Mouse (Mus musculus) hindbrain, embryonic 11.5 days (tissue): ENCODE results near the gene Foxn3. TPM values are rescaled to one million over a fixed set of nuclear protein-coding genes. Genes with fewer than 3 reads are reported as not detected.
A peak's percentile ranks its signal among the peaks of the same experiment; 100 is the strongest.

ENCODE experiments used
- ATAC-seq: fragments of 200-750 bp; cut with Nextera tagmentation; 2 replicates; pipeline ENCODE4 v1.8.0; 2017; ENCODE audit warnings: mild to moderate bottlenecking, moderate TSS enrichment, moderate library complexity; ENCODE audit not compliant: low FRiP score
- DNase-seq: peaks from one replicate; pipeline ENCODE4 v3.0.0-alpha.2; 2015; ENCODE audit warnings: low spot score
- H3K27ac ChIP-seq: fragments of 300-500 bp; sonication (generic); 2 replicates; pipeline ENCODE4 v1.5.1; 2014; ENCODE audit warnings: mild to moderate bottlenecking, low read depth, low read length
- H3K27me3 ChIP-seq: fragments of 300-500 bp; sonication (generic); 2 replicates; pipeline ENCODE4 v1.6.1; 2014; ENCODE audit warnings: mild to moderate bottlenecking, low read length, moderate library complexity, mixed read lengths; ENCODE audit not compliant: control insufficient read depth, insufficient read depth
- H3K36me3 ChIP-seq: fragments of 300-500 bp; sonication (generic); 2 replicates; pipeline ENCODE4 v1.6.1; 2014; ENCODE audit warnings: mild to moderate bottlenecking, low read length, moderate library complexity, mixed read lengths; ENCODE audit not compliant: control insufficient read depth, insufficient read depth
- H3K4me1 ChIP-seq: fragments of 300-500 bp; sonication (generic); replicated peaks from 2 replicates; pipeline ENCODE4 v1.6.1; 2014; ENCODE audit warnings: low read length, mixed read lengths; ENCODE audit not compliant: control insufficient read depth, insufficient read depth
- H3K4me2 ChIP-seq: fragments of 300-500 bp; sonication (generic); replicated peaks from 2 replicates; pipeline ENCODE4 v1.6.1; 2014; ENCODE audit warnings: mild to moderate bottlenecking, low read depth, low read length
- H3K4me3 ChIP-seq: fragments of 300-500 bp; sonication (generic); 2 replicates; pipeline ENCODE4 v1.5.1; 2014; ENCODE audit warnings: low read depth, low read length
- H3K9ac ChIP-seq: fragments of 300-500 bp; sonication (generic); 2 replicates; pipeline ENCODE4 v1.6.1; 2014; ENCODE audit warnings: low read depth, low read length
- H3K9me3 ChIP-seq: fragments of 300-500 bp; sonication (generic); 2 replicates; pipeline ENCODE4 v1.6.1; 2016; ENCODE audit warnings: low read length; ENCODE audit not compliant: control insufficient read depth
- WGBS: fragments of 180-500 bp; shearing (Covaris S2); extraction: QIAGEN DNeasy Blood & Tissue Kit; methylation state at CpG from one replicate; pipeline ENCODE4 v1.1.7; 2014; 5-methylcytosine and 5-hydroxymethylcytosine counted together
- polyA plus RNA-seq: library from polyadenylated mRNA; unstranded; fragments of >200 nt; fragmentation: Nextera tagmentation; extraction: Ambion mirVana; gene quantifications from 2 replicates; pipeline ENCODE4 v1.2.1, GENCODE M21; 2014

Gene Foxn3
- polyA plus RNA-seq, 1 experiment from 2014 or later = 91.6 TPM

GRCm38 (mm10) chr12:99380124-99380523 lies 183.3 kb downstream of the Foxn3 start:
- no peak for DNase-seq
- Histone ChIP-seq H3K4me2 (no peak overlapping the region), H3K9ac (no peak overlapping the region), H3K4me1 (no peaks in the 10 kb centered on the region), H3K36me3 (no peaks in the 10 kb centered on the region), H3K27ac (no peak overlapping the region), H3K9me3 (no peaks in the 10 kb centered on the region), H3K4me3 (no peak overlapping the region), H3K27me3 (no peaks in the 10 kb centered on the region)
- ATAC-seq = no peak
- 69% methylated on average over 6 of the region's 6 CpGs for WGBS

- ATAC-seq = no peak
- H3K4me1 ChIP-seq = no peaks in the 10 kb centered on the region
- no peaks in the 10 kb centered on the region; the same call in 1 of the 2 replicates for H3K36me3 ChIP-seq
Observed at GRCm38 (mm10) chr12:99378284-99378683, 185.1 kb downstream of the Foxn3 start.

GRCm38 (mm10) chr12:99377705-99378104 lies 185.7 kb downstream of the Foxn3 start:
- no peaks in the 10 kb centered on the region for H3K27me3 ChIP-seq
- no peak overlapping the region for H3K4me2 ChIP-seq
- no peaks in the 10 kb centered on the region for H3K9me3 ChIP-seq
- no peaks in the 10 kb centered on the region for H3K4me1 ChIP-seq
- no peaks in the 10 kb centered on the region; the same call in 1 of the 2 replicates for H3K36me3 ChIP-seq
- 78% methylated on average over 3 of the region's 3 CpGs for WGBS
- H3K27ac ChIP-seq = no peak overlapping the region
- H3K4me3 ChIP-seq = no peak overlapping the region
- ATAC-seq (no peak), DNase-seq (no peak)
- no peak overlapping the region for H3K9ac ChIP-seq

More at GRCm38 (mm10) chr12:99378284-99378683, 185.1 kb downstream of the Foxn3 start:
- WGBS = 81% methylated on average over 8 of the region's 8 CpGs
- no peaks in the 10 kb centered on the region for H3K27me3 ChIP-seq
- no peak overlapping the region for H3K4me3 ChIP-seq
- no peak overlapping the region for H3K9ac ChIP-seq
- DNase-seq = no peak
- H3K27ac ChIP-seq = no peak overlapping the region
- H3K9me3 ChIP-seq = no peaks in the 10 kb centered on the region
- no peak overlapping the region for H3K4me2 ChIP-seq

GRCm38 (mm10) chr12:99377069-99377468 lies 186.3 kb downstream of the Foxn3 start:
- no peaks in the 10 kb centered on the region for H3K4me1 ChIP-seq
- H3K27ac ChIP-seq = no peak overlapping the region
- H3K27me3 ChIP-seq = no peaks in the 10 kb centered on the region
- 91% methylated on average over 10 of the region's 10 CpGs for WGBS
- DNase-seq = no peak
- H3K4me2 ChIP-seq = no peak overlapping the region
- H3K9ac ChIP-seq = no peak overlapping the region
- H3K4me3 ChIP-seq = no peak overlapping the region
- no peak for ATAC-seq
- no peaks in the 10 kb centered on the region for H3K9me3 ChIP-seq
- no peaks in the 10 kb centered on the region; the same call in 1 of the 2 replicates for H3K36me3 ChIP-seq

GRCm38 (mm10) chr12:99375878-99376454 lies 187.4 kb downstream of the Foxn3 start:
- 69% methylated on average over 8 of the region's 8 CpGs for WGBS

GRCm38 (mm10) chr12:99375426-99375825 lies 188.0 kb downstream of the Foxn3 start:
- Histone ChIP-seq H3K4me2 (no peak overlapping the region), H3K4me3 (no peak overlapping the region), H3K36me3 (no peaks in the 10 kb centered on the region; the same call in 1 of the 2 replicates), H3K4me1 (no peaks in the 10 kb centered on the region), H3K27ac (no peak overlapping the region), H3K9ac (no peak overlapping the region), H3K27me3 (no peaks in the 10 kb centered on the region), H3K9me3 (no peaks in the 10 kb centered on the region)
- 0 out of 2 replicates have a peak, but pooled peaks have one; percentile 28 for ATAC-seq
- WGBS = 89% methylated on average over 6 of the region's 6 CpGs
- DNase-seq = no peak

More at GRCm38 (mm10) chr12:99375878-99376454, 187.4 kb downstream of the Foxn3 start:
- H3K36me3 ChIP-seq = no peaks in the 10 kb centered on the region; the same call in 1 of the 2 replicates
- H3K27me3 ChIP-seq = no peaks in the 10 kb centered on the region
- H3K9me3 ChIP-seq = no peaks in the 10 kb centered on the region
- H3K4me1 ChIP-seq = no peaks in the 10 kb centered on the region
- no peak overlapping the region for H3K4me2 ChIP-seq
- H3K4me3 ChIP-seq = no peak overlapping the region
- H3K9ac ChIP-seq = no peak overlapping the region
- DNase-seq (peak; percentile 37), ATAC-seq (peak; percentile 43; the same call in 1 of the 2 replicates)
- no peak overlapping the region for H3K27ac ChIP-seq

GRCm38 (mm10) chr12:99374099-99374600 lies 189.2 kb downstream of the Foxn3 start:
- H3K4me3 ChIP-seq = no peak overlapping the region
- H3K4me1 ChIP-seq = no peaks in the 10 kb centered on the region
- H3K27me3 ChIP-seq = no peaks in the 10 kb centered on the region
- H3K27ac ChIP-seq = no peak overlapping the region
- H3K36me3 ChIP-seq = no peaks in the 10 kb centered on the region; the same call in 1 of the 2 replicates
- no peak for DNase-seq
- H3K9ac ChIP-seq = no peak overlapping the region
- no peaks in the 10 kb centered on the region for H3K9me3 ChIP-seq
- WGBS = 89% methylated on average over 12 of the region's 12 CpGs
- no peak overlapping the region for H3K4me2 ChIP-seq
- ATAC-seq = no peak

- Histone ChIP-seq H3K36me3 (no peaks in the 10 kb centered on the region; the same call in 1 of the 2 replicates), H3K4me3 (no peak overlapping the region), H3K4me1 (no peaks in the 10 kb centered on the region), H3K27me3 (no peaks in the 10 kb centered on the region), H3K27ac (no peak overlapping the region), H3K9ac (no peak overlapping the region), H3K4me2 (no peak overlapping the region), H3K9me3 (no peaks in the 10 kb centered on the region)
- ATAC-seq = no peak
- 87% methylated on average over 4 of the region's 4 CpGs for WGBS
- no peak for DNase-seq
Observed at GRCm38 (mm10) chr12:99373584-99373983, 189.8 kb downstream of the Foxn3 start.

- H3K36me3 ChIP-seq = no peaks in the 10 kb centered on the region; the same call in 1 of the 2 replicates
- 69% methylated on average over 5 of the region's 5 CpGs for WGBS
Observed at GRCm38 (mm10) chr12:99371500-99371899, 191.9 kb downstream of the Foxn3 start.

More at GRCm38 (mm10) chr12:99371500-99371899, 191.9 kb downstream of the Foxn3 start:
- ATAC-seq = no peak
- no peak overlapping the region for H3K4me2 ChIP-seq
- DNase-seq = no peak
- no peak overlapping the region for H3K4me3 ChIP-seq
- no peaks in the 10 kb centered on the region for H3K9me3 ChIP-seq
- H3K4me1 ChIP-seq = no peaks in the 10 kb centered on the region
- no peaks in the 10 kb centered on the region for H3K27me3 ChIP-seq
- H3K27ac ChIP-seq = no peak overlapping the region
- no peak overlapping the region for H3K9ac ChIP-seq
